Mouse (Mus musculus) left cerebral cortex, adult 8-10 months (tissue): Measurements from ENCODE around the gene Clcn7. TPM values are rescaled to one million over a fixed set of nuclear protein-coding genes. Genes with fewer than 3 reads are reported as not detected.
A peak's percentile ranks its signal among the peaks of the same experiment; 100 is the strongest.
"Not testable (repeated sequence)": the region's sequence is repeated elsewhere in the genome, so short reads cannot be mapped to it uniquely, and the experiment has no call there.

ENCODE experiments used
- DNase-seq, 2 experiments: peaks; one replicate each; pipeline ENCODE4 v3.0.0; 2022; ENCODE audit warnings: low spot score in 2 of 2
- total RNA-seq, 4 experiments: library from RNA; stranded (reverse); gene quantifications; 2 replicates each; pipeline ENCODE4 v1.2.4; 2022

Gene Clcn7
- 10 to 100 TPM; 50.0 to 54.5 (median 51.1) TPM for total RNA-seq

- peak; percentile 91 to 93 for DNase-seq
Observed at GRCm38 (mm10) chr17:25133275-25133698, at the start of gene Clcn7. Gene Clcn7, plus strand, starts transcription at chr17:25133391.

GRCm38 (mm10) chr17:25083444-25083931, 49.7 kb upstream of the Clcn7 start, which contains the start of gene Tmem204:
Gene Tmem204, minus strand, starts transcription at chr17:25083591.
- no peak for DNase-seq

- DNase-seq, result no peak
Observed at GRCm38 (mm10) chr17:25084835-25085385, 48.3 kb upstream of the Clcn7 start.

- DNase-seq, result no peak
Observed at GRCm38 (mm10) chr17:25086724-25087123, 46.5 kb upstream of the Clcn7 start.

GRCm38 (mm10) chr17:25089158-25089557, 44.0 kb upstream of the Clcn7 start:
- DNase-seq, result no peak

GRCm38 (mm10) chr17:25090450-25090849, 42.7 kb upstream of the Clcn7 start:
- DNase-seq, result no peak

GRCm38 (mm10) chr17:25096221-25096620, 37.0 kb upstream of the Clcn7 start:
- no peak for DNase-seq

- DNase-seq, result no peak
Observed at GRCm38 (mm10) chr17:25100052-25100451, 33.1 kb upstream of the Clcn7 start.

GRCm38 (mm10) chr17:25101338-25101737, 31.9 kb upstream of the Clcn7 start:
- no peak for DNase-seq

- DNase-seq, result no peak
Observed at GRCm38 (mm10) chr17:25107786-25108185, 25.4 kb upstream of the Clcn7 start.

- no peak for DNase-seq
Observed at GRCm38 (mm10) chr17:25109578-25109977, 23.6 kb upstream of the Clcn7 start.

GRCm38 (mm10) chr17:25110590-25110989, 22.6 kb upstream of the Clcn7 start:
- no peak for DNase-seq

- no peak for DNase-seq
Observed at GRCm38 (mm10) chr17:25111220-25111619, 22.0 kb upstream of the Clcn7 start.

GRCm38 (mm10) chr17:25111739-25112422, 21.3 kb upstream of the Clcn7 start:
- peak in 1 of 2 experiments; percentile 65 for DNase-seq

GRCm38 (mm10) chr17:25112423-25112810, 20.8 kb upstream of the Clcn7 start:
- DNase-seq, result no peak

- DNase-seq, result no peak
Observed at GRCm38 (mm10) chr17:25114908-25115645, 18.1 kb upstream of the Clcn7 start.

- peak; percentile 87 for DNase-seq
Observed at GRCm38 (mm10) chr17:25115664-25116432, 17.3 kb upstream of the Clcn7 start, which contains the start of gene Telo2. Gene Telo2, minus strand, starts transcription at chr17:25115967.

GRCm38 (mm10) chr17:25117263-25117662, 15.9 kb upstream of the Clcn7 start:
- no peak for DNase-seq

- no peak for DNase-seq
Observed at GRCm38 (mm10) chr17:25120406-25120805, 12.8 kb upstream of the Clcn7 start, which contains the start of gene Ptx4. Gene Ptx4, plus strand, starts transcription at chr17:25120760.

- DNase-seq, result no peak
Observed at GRCm38 (mm10) chr17:25123979-25124378, 9.2 kb upstream of the Clcn7 start.

- not testable (repeated sequence) for DNase-seq
Observed at GRCm38 (mm10) chr17:25125442-25126060, 7.6 kb upstream of the Clcn7 start.
